Mouse (Mus musculus) thymus, postnatal 36 days (tissue): Measurements from ENCODE around the gene Lelp1.

Source experiments
- DNase-seq, 2 experiments: peaks; one replicate each; pipeline ENCODE4 v3.0.0; 2022; ENCODE audit warnings: mixed read lengths in 2 of 2

The Lelp1 gene

GRCm38 (mm10) chr3:92142644-92143043 lies at the start of gene Lelp1:
TSS of gene Lelp1 (minus strand) at chr3:92142744.
- no peak for DNase-seq

DNA sequence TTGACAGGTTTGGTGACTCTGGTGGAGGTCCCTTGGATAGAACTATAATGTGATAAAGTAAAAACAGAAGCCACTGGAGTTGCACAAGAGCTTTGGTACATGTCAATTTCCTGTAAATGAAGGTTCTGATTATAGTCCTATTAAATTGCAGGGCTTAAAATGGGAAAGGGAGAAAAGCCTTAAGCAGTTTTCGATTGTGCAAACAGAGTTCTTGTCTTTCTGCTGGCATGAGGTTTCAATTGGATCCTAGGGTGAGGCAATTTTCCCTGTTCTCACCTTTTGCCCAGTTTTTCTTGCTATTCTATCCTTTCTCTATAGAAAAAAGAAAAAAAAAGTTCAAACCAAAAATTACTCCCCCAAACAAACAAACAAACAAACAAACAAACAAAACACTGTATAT lies 34.3 kb upstream of the Lelp1 start:
- DNase-seq, result no peak

GRCm38 (mm10) chr3:92169847-92170246 lies 27.3 kb upstream of the Lelp1 start:
- no peak for DNase-seq

DNA sequence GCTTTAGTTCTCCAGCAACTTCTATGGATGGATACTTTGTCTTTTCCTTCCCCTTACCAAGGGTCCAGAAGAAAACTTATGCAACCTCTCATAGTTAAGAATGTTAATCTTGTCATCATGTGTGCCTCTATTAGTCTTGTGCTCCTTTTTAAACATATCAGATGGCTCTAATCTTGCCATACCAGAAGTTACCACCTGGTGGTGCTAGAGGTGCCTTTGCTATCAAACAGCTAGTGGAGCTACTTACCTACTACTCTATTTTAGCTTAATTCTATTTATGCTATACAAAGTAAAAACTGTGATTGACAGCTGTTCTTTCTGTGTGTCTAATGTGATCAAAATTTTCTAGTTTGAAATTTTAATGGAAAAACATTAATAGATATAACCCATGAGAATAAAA lies 10.8 kb upstream of the Lelp1 start:
- DNase-seq, result no peak

DNA sequence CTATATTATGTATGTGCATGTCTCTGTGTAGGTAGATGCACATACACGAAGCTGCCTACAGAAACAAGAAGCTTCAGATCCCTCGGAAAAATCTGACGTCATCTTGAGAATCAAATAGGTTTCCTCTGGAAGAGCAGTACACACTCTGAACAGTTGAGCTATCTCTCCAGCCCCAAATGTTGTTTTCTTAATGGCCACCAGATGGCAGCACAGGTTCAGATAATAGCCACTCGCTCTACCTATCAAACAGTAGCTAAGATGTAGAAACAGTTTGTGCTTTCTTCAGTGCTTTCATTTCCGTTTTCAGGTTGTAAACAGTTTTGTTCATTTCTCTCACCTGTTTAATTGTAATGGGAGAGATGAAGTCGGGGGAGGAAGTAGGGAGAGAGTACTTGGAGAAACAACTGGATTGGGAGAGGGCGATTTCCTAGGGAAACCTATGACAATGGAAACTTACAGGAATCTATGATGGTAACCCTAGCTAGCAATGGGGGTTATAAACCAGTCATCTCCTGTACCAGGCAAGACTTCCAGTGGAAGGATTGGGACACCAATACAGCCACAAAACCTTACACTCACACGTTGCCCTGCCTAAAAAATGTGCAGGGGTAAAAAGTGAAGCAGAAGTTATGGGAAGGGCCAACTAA lies 8.2 kb upstream of the Lelp1 start:
- DNase-seq, result no peak

DNA sequence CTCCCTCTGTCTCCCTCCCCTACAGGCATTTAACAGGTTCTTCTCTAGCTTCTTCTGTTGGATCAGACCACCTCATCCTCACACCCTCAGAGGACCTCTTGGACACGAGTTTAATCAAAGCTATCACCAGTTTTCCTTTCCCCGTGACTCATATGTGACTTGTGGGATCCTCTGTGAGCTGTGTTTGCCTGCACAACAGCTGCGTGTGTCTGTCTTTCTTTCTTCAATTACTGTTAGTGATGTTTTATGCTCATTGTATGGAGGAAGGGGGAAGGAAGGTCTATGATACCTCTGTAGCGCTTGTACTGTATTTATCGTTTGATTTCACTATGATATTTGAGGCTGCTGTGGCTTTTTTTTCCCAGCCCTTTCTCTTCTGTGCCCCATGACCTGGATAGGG lies 5.4 kb upstream of the Lelp1 start:
- DNase-seq, result no peak

- DNase-seq, result no peak
Measured at GRCm38 (mm10) chr3:92147420-92147819, 4.9 kb upstream of the Lelp1 start.

DNA sequence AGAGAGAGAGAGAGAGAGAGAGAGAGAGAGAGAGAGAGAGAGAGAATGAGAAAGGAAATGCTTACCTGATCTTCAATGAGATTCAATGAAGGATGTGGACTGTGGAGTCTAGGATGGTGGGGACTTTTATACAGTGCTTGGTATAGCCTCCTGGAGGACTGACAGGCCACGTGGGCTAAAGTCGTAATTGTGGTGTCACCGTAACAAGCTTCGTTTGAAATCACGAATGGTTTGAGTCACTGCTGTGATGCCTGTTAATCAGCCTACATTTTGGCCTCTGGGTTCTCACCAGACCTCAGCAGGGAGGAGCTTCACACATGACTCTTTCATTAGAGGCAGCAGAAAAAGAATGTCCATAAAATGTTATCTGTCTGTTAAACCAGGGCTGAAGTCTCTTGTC lies 18.7 kb downstream of the Lelp1 start, which contains the start of gene Prr9:
Gene Prr9 (minus strand): TSS at position 101 of the 400 bp plus-strand sequence.
- no peak for DNase-seq

DNA sequence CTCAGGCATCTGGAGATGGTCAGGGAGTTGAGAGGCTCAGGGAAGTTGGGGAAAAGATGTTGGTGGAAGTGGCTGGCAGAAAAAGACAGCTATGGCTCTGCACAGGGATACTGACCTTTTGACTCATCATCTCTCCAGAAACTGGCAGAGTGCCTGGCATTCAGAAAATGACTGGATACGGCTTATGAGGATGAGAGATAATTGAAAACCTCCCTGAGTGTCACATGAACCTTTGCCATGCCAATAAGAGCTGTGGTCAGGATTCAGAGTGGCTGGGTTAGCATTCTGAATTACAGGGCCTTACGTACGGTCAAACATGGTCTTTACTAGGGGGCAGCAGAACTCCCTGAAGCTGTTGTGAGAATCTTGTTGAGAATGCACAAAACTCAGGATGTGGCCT lies 21.6 kb downstream of the Lelp1 start:
- DNase-seq, result no peak

- DNase-seq, result no peak
Measured at GRCm38 (mm10) chr3:92117930-92118329, 24.6 kb downstream of the Lelp1 start.

DNA sequence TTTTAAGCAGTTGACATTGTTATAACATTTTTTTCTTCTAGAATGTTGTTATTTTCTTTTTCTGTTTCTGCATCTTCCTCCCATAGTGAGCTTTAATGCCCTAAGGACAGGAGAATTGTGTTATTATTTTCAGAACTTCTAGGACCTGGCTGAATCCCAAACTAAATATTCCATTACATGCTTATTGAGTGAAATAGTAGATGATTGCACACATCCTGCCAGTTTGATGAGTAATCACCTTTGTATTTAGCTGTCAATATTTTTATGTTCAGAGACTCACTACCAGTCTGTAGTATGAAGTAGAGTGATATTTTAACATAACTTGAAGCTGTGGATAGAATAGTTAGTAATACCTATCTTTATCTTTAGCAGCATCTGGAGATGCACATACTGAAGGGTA lies 31.0 kb downstream of the Lelp1 start:
- DNase-seq, result no peak

- no peak for DNase-seq
Measured at GRCm38 (mm10) chr3:92110790-92111189, 31.8 kb downstream of the Lelp1 start.

DNA sequence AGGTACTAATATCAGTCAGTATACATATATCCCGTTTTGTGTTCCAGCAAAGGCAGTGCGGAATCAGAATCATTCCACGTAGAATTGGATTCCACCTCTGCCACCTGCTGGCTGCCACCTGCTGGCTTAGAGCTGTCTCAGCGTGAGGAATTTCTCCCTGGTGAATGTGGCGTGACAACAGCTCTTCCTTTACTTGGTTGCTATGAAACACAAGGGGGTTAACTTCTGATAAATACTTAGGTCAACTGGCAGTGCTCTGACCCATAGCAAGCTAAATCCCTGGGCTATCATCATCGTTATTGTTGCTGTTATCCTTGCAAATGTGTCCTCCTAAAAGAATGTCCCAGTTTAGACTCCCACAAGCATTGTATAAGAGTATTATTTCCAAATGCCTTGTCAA lies 36.0 kb downstream of the Lelp1 start:
- DNase-seq, result no peak
